Mouse (Mus musculus): ENCODE results near the gene Hira. TPM values are rescaled to one million over a fixed set of nuclear protein-coding genes. Genes with fewer than 3 reads are reported as not detected.
"Not testable (repeated sequence)": the region's sequence is repeated elsewhere in the genome, so short reads cannot be mapped to it uniquely, and the experiment has no call there.

Hira gene
- polyA plus RNA-seq, 1 experiment from 2014 or later: 17.5 TPM

- H3K9me3 ChIP-seq (replicated peaks); H3K4me2 ChIP-seq; H3K27ac ChIP-seq (replicated peaks); H3K4me3 ChIP-seq (replicated peaks); H3K4me1 ChIP-seq; H3K27me3 ChIP-seq (replicated peaks); ATAC-seq (ENCODE audit: low FRiP score); H3K9ac ChIP-seq (replicated peaks): not testable (repeated sequence)
- H3K36me3 ChIP-seq: peaks cover 41% of the 10 kb centered on the region
- WGBS: 100% methylated on average over 1 of the region's 1 CpGs
Observed at GRCm38 (mm10) chr16:18870495-18870894, 6.3 kb upstream of the Hira start.

GRCm38 (mm10) chr16:18876091-18876441 is 771 bp upstream of the Hira start:
- Histone ChIP-seq H3K36me3 (peaks cover 37% of the 10 kb centered on the region), H3K9ac (replicated peaks) (peak overlapping the region; percentile 94), H3K27me3 (replicated peaks) (no peaks in the 10 kb centered on the region), H3K4me1 (peaks cover 39% of the 10 kb centered on the region), H3K9me3 (replicated peaks) (no peaks in the 10 kb centered on the region), H3K4me2 (peak overlapping the region; percentile 80), H3K27ac (replicated peaks) (peak overlapping the region; percentile 98), H3K4me3 (replicated peaks) (peak overlapping the region; percentile 98)
- WGBS: 1% methylated on average over 17 of the region's 17 CpGs
- ATAC-seq (ENCODE audit: low FRiP score): no peak

- peak overlapping the region; percentile 98 for H3K27ac ChIP-seq (replicated peaks)
- peaks cover 22% of the 10 kb centered on the region for H3K36me3 ChIP-seq
- peak overlapping the region; percentile 94 for H3K9ac ChIP-seq (replicated peaks)
- H3K4me1 ChIP-seq: peaks cover 45% of the 10 kb centered on the region
- no peaks in the 10 kb centered on the region for H3K9me3 ChIP-seq (replicated peaks)
- under 1% methylated on average over 38 of the region's 43 CpGs for WGBS
- ATAC-seq (ENCODE audit: low FRiP score): peak; percentile 37
- H3K27me3 ChIP-seq (replicated peaks): no peaks in the 10 kb centered on the region
- H3K4me2 ChIP-seq: peak overlapping the region; percentile 80
- H3K4me3 ChIP-seq (replicated peaks): peak overlapping the region; percentile 98
Observed at GRCm38 (mm10) chr16:18877386-18878090, 701 bp downstream of the Hira start.

- ATAC-seq (ENCODE audit: low FRiP score): no peak
- Histone ChIP-seq H3K27ac (replicated peaks) (peak overlapping the region; percentile 98), H3K9me3 (replicated peaks) (no peaks in the 10 kb centered on the region), H3K4me3 (replicated peaks) (peak overlapping the region; percentile 98), H3K27me3 (replicated peaks) (no peaks in the 10 kb centered on the region), H3K9ac (replicated peaks) (peak overlapping the region; percentile 94), H3K4me1 (peaks cover 45% of the 10 kb centered on the region), H3K36me3 (peaks cover 15% of the 10 kb centered on the region), H3K4me2 (peak overlapping the region; percentile 80)
- WGBS: 27% methylated on average over 20 of the region's 20 CpGs
Observed at GRCm38 (mm10) chr16:18878091-18878720, 1.4 kb downstream of the Hira start.

- no peaks in the 10 kb centered on the region; the same call in 1 of the 2 replicates for H3K36me3 ChIP-seq
- H3K4me2 ChIP-seq: no peak overlapping the region
- no peaks in the 10 kb centered on the region for H3K27me3 ChIP-seq (replicated peaks)
- peaks cover 27% of the 10 kb centered on the region for H3K4me1 ChIP-seq
- H3K27ac ChIP-seq (replicated peaks): no peak overlapping the region
- H3K9me3 ChIP-seq (replicated peaks): no peaks in the 10 kb centered on the region
- no peak overlapping the region for H3K9ac ChIP-seq (replicated peaks)
- no peak for ATAC-seq (ENCODE audit: low FRiP score)
- H3K4me3 ChIP-seq (replicated peaks): no peak overlapping the region
Observed at GRCm38 (mm10) chr16:18884044-18884443, 7.2 kb downstream of the Hira start.

- no peak for ATAC-seq (ENCODE audit: low FRiP score)
- Histone ChIP-seq H3K27me3 (replicated peaks) (no peaks in the 10 kb centered on the region), H3K36me3 (peaks cover 25% of the 10 kb centered on the region), H3K4me2 (no peak overlapping the region), H3K27ac (replicated peaks) (no peak overlapping the region), H3K4me1 (no peaks in the 10 kb centered on the region), H3K9ac (replicated peaks) (no peak overlapping the region), H3K4me3 (replicated peaks) (no peak overlapping the region), H3K9me3 (replicated peaks) (no peaks in the 10 kb centered on the region)
- WGBS: 85% methylated on average over 4 of the region's 4 CpGs
Observed at GRCm38 (mm10) chr16:18893840-18894372, 17.1 kb downstream of the Hira start.

- Histone ChIP-seq H3K9me3 (replicated peaks) (no peaks in the 10 kb centered on the region), H3K36me3 (peaks cover 32% of the 10 kb centered on the region), H3K4me3 (replicated peaks) (no peak overlapping the region), H3K4me2 (no peak overlapping the region), H3K27me3 (replicated peaks) (no peaks in the 10 kb centered on the region), H3K9ac (replicated peaks) (no peak overlapping the region), H3K27ac (replicated peaks) (no peak overlapping the region), H3K4me1 (no peaks in the 10 kb centered on the region)
- no peak for ATAC-seq (ENCODE audit: low FRiP score)
- 89% methylated on average over 3 of the region's 3 CpGs for WGBS
Observed at GRCm38 (mm10) chr16:18895249-18895648, 18.4 kb downstream of the Hira start.

GRCm38 (mm10) chr16:18896429-18896828 is 19.6 kb downstream of the Hira start:
- H3K27ac ChIP-seq (replicated peaks): no peak overlapping the region
- no peak overlapping the region for H3K9ac ChIP-seq (replicated peaks)
- WGBS: 79% methylated on average over 10 of the region's 10 CpGs
- H3K4me2 ChIP-seq: no peak overlapping the region
- no peak for ATAC-seq (ENCODE audit: low FRiP score)
- H3K4me1 ChIP-seq: no peaks in the 10 kb centered on the region
- no peaks in the 10 kb centered on the region for H3K9me3 ChIP-seq (replicated peaks)
- H3K4me3 ChIP-seq (replicated peaks): no peak overlapping the region
- H3K36me3 ChIP-seq: peaks cover 39% of the 10 kb centered on the region
- H3K27me3 ChIP-seq (replicated peaks): no peaks in the 10 kb centered on the region

- Histone ChIP-seq H3K9ac (replicated peaks) (no peak overlapping the region), H3K27me3 (replicated peaks) (no peaks in the 10 kb centered on the region), H3K4me1 (no peaks in the 10 kb centered on the region), H3K4me2 (no peak overlapping the region), H3K27ac (replicated peaks) (no peak overlapping the region), H3K4me3 (replicated peaks) (no peak overlapping the region), H3K9me3 (replicated peaks) (no peaks in the 10 kb centered on the region), H3K36me3 (peaks cover 60% of the 10 kb centered on the region)
- no peak for ATAC-seq (ENCODE audit: low FRiP score)
- 94% methylated on average over 1 of the region's 1 CpGs for WGBS
Observed at GRCm38 (mm10) chr16:18905648-18906047, 28.8 kb downstream of the Hira start.

- no peak overlapping the region for H3K27ac ChIP-seq (replicated peaks)
- H3K4me3 ChIP-seq (replicated peaks): no peak overlapping the region
- H3K4me1 ChIP-seq: no peaks in the 10 kb centered on the region
- ATAC-seq (ENCODE audit: low FRiP score): no peak
- H3K9me3 ChIP-seq (replicated peaks): no peaks in the 10 kb centered on the region
- H3K27me3 ChIP-seq (replicated peaks): no peaks in the 10 kb centered on the region
- 95% methylated on average over 4 of the region's 4 CpGs for WGBS
- no peak overlapping the region for H3K4me2 ChIP-seq
- H3K9ac ChIP-seq (replicated peaks): no peak overlapping the region
- peaks cover 69% of the 10 kb centered on the region for H3K36me3 ChIP-seq
Observed at GRCm38 (mm10) chr16:18916064-18916463, 39.2 kb downstream of the Hira start.

GRCm38 (mm10) chr16:18921771-18922170 is 44.9 kb downstream of the Hira start:
- 97% methylated on average over 2 of the region's 2 CpGs for WGBS
- Histone ChIP-seq H3K36me3 (peaks cover 85% of the 10 kb centered on the region), H3K4me1 (no peaks in the 10 kb centered on the region), H3K27me3 (replicated peaks) (no peaks in the 10 kb centered on the region), H3K9me3 (replicated peaks) (no peaks in the 10 kb centered on the region), H3K9ac (replicated peaks) (no peak overlapping the region), H3K4me3 (replicated peaks) (no peak overlapping the region), H3K27ac (replicated peaks) (no peak overlapping the region), H3K4me2 (no peak overlapping the region)
- ATAC-seq (ENCODE audit: low FRiP score): no peak

- WGBS: 97% methylated on average over 1 of the region's 1 CpGs
- no peaks in the 10 kb centered on the region for H3K27me3 ChIP-seq (replicated peaks)
- H3K27ac ChIP-seq (replicated peaks): no peak overlapping the region
- no peak overlapping the region for H3K4me3 ChIP-seq (replicated peaks)
- no peak overlapping the region for H3K4me2 ChIP-seq
- peaks cover 68% of the 10 kb centered on the region for H3K36me3 ChIP-seq
- no peaks in the 10 kb centered on the region for H3K4me1 ChIP-seq
- H3K9me3 ChIP-seq (replicated peaks): no peaks in the 10 kb centered on the region
- H3K9ac ChIP-seq (replicated peaks): no peak overlapping the region
- no peak for ATAC-seq (ENCODE audit: low FRiP score)
Observed at GRCm38 (mm10) chr16:18927963-18928362, 51.1 kb downstream of the Hira start.
